Mouse (Mus musculus): Measurements from ENCODE around the gene Smim10l2a.
A peak's percentile ranks its signal among the peaks of the same experiment; 100 is the strongest.

Gene Smim10l2a

GRCm38 (mm10) chrX:56374431-56375128 lies at the start of gene Smim10l2a:
Gene Smim10l2a (plus strand): TSS chrX:56374586.
- peak; percentile 20 to 22 for DNase-seq (ENCODE audit: low spot score in 2 of 2)

- DNase-seq (ENCODE audit: low spot score in 2 of 2), result no peak
Measured at GRCm38 (mm10) chrX:56332046-56332445, 42.3 kb upstream of the Smim10l2a start.

- DNase-seq (ENCODE audit: low spot score in 2 of 2), result peak; percentile 4 to 9
Measured at GRCm38 (mm10) chrX:56340305-56340704, 34.1 kb upstream of the Smim10l2a start.

- no peak for DNase-seq (ENCODE audit: low spot score in 2 of 2)
Measured at GRCm38 (mm10) chrX:56342921-56343320, 31.5 kb upstream of the Smim10l2a start.

- peak; percentile 51 to 67 for DNase-seq (ENCODE audit: low spot score in 2 of 2)
Measured at GRCm38 (mm10) chrX:56346176-56346931, 28.0 kb upstream of the Smim10l2a start, which contains the start of gene Zfp449. Gene Zfp449 (plus strand): TSS chrX:56346400.

GRCm38 (mm10) chrX:56346932-56347253 lies 27.5 kb upstream of the Smim10l2a start:
- DNase-seq (ENCODE audit: low spot score in 2 of 2), result peak in 1 of 2 experiments; percentile 6

GRCm38 (mm10) chrX:56380852-56381251 lies 6.5 kb downstream of the Smim10l2a start:
- DNase-seq (ENCODE audit: low spot score in 2 of 2), result no peak

- no peak for DNase-seq (ENCODE audit: low spot score in 2 of 2)
Measured at GRCm38 (mm10) chrX:56384142-56384541, 9.8 kb downstream of the Smim10l2a start.

- no peak for DNase-seq (ENCODE audit: low spot score in 2 of 2)
Measured at GRCm38 (mm10) chrX:56404646-56405045, 30.3 kb downstream of the Smim10l2a start.

- no peak for DNase-seq (ENCODE audit: low spot score in 2 of 2)
Measured at GRCm38 (mm10) chrX:56405482-56405881, 31.1 kb downstream of the Smim10l2a start.

- DNase-seq (ENCODE audit: low spot score in 2 of 2), result no peak
Measured at GRCm38 (mm10) chrX:56406128-56406527, 31.7 kb downstream of the Smim10l2a start.

GRCm38 (mm10) chrX:56416277-56416676 lies 41.9 kb downstream of the Smim10l2a start:
- DNase-seq (ENCODE audit: low spot score in 2 of 2), result no peak

- no peak for DNase-seq (ENCODE audit: low spot score in 2 of 2)
Measured at GRCm38 (mm10) chrX:56417541-56417940, 43.2 kb downstream of the Smim10l2a start.
